Mouse (Mus musculus) CH12.LX (cell line): ENCODE results near the gene Fat3. TPM values are rescaled to one million over a fixed set of nuclear protein-coding genes. Genes with fewer than 3 reads are reported as not detected.

Experiments
- DNase-seq: peaks from one replicate; pipeline ENCODE4 v3.0.0-alpha.2; 2013; ENCODE audit errors: extremely low read depth
- H3K27ac ChIP-seq: 2 replicates; pipeline ENCODE4 v1.5.1; 2012; ENCODE audit warnings: low read depth, mild to moderate bottlenecking, control low read depth, moderate library complexity; ENCODE audit not compliant: insufficient read depth
- H3K27me3 ChIP-seq: replicated peaks from 2 replicates; pipeline ENCODE3; 2012; ENCODE audit warnings: inconsistent platforms
- H3K36me3 ChIP-seq, 2 experiments: replicated peaks in 1 of 2; 2 replicates each; pipeline versions ENCODE3 to v1.6.1; 2012; ENCODE audit warnings: inconsistent platforms in 1 of 2, low read length in 1 of 2, mild to moderate bottlenecking in 1 of 2, mixed read lengths in 1 of 2, moderate library complexity in 1 of 2; ENCODE audit not compliant: control insufficient read depth in 1 of 2, insufficient read depth in 1 of 2
- H3K4me1 ChIP-seq, 2 experiments: 2 replicates each; pipeline ENCODE4 v1.6.1; 2012; ENCODE audit warnings: inconsistent platforms in 1 of 2, moderate library complexity in 1 of 2; ENCODE audit not compliant: insufficient read depth in 2 of 2, control insufficient read depth in 1 of 2
- H3K4me2 ChIP-seq: 2 replicates; pipeline ENCODE4 v1.6.1; 2012; ENCODE audit warnings: low read depth, mild to moderate bottlenecking, control low read depth; ENCODE audit not compliant: poor library complexity, insufficient read depth, severe bottlenecking
- H3K4me3 ChIP-seq, 3 experiments: fragments of 150-350 bp in 1 of 3; sonication (generic) in 1 of 3; replicated peaks in 1 of 3; 2 replicates each; pipeline versions ENCODE3 to v1.5.1; 2011 to 2012; ENCODE audit warnings: low read depth in 2 of 3, low read length in 2 of 3, mild to moderate bottlenecking in 2 of 3, moderate library complexity in 2 of 3, control low read depth in 1 of 3, improper control_type of control experiment in 1 of 3, inconsistent platforms in 1 of 3, mixed read lengths in 1 of 3; ENCODE audit not compliant: poor library complexity in 1 of 3
- H3K79me2 ChIP-seq: replicated peaks from 2 replicates; pipeline ENCODE4 v1.6.1; 2012; ENCODE audit warnings: mild to moderate bottlenecking, moderate library complexity; ENCODE audit not compliant: control insufficient read depth, poor library complexity, insufficient read depth, severe bottlenecking; ENCODE audit errors: extremely low read depth
- H3K9ac ChIP-seq: 2 replicates; pipeline ENCODE4 v1.6.1; 2012; ENCODE audit warnings: low read depth, mild to moderate bottlenecking, control low read depth, moderate library complexity; ENCODE audit not compliant: insufficient read depth
- H3K9me3 ChIP-seq: replicated peaks from 2 replicates; pipeline ENCODE3; 2012; ENCODE audit warnings: low read length, inconsistent platforms, mixed read lengths
- CHD2 ChIP-seq: IDR thresholded peaks from 2 replicates; pipeline ENCODE4 v1.6.1; 2011; ENCODE audit warnings: low read length, improper control_type of control experiment
- CTCF ChIP-seq, 2 experiments: IDR thresholded peaks in 1 of 2; conservative IDR thresholded peaks in 1 of 2; 2 replicates each; pipeline ENCODE4 v1.5.1; 2011 to 2012; ENCODE audit warnings: low read depth in 2 of 2, low read length in 2 of 2, improper control_type of control experiment in 1 of 2, inconsistent platforms in 1 of 2, mild to moderate bottlenecking in 1 of 2, moderate library complexity in 1 of 2
- E2F4 ChIP-seq: IDR thresholded peaks from 2 replicates; pipeline ENCODE4 v1.6.1; 2011; ENCODE audit warnings: low read depth, low read length, improper control_type of control experiment; ENCODE audit not compliant: insufficient replicate concordance
- ETS1 ChIP-seq: conservative IDR thresholded peaks from 2 replicates; pipeline ENCODE4 v1.6.1; 2012; ENCODE audit warnings: low read depth, mild to moderate bottlenecking, inconsistent platforms, low read length, improper control_type of control experiment, moderate library complexity
- GABPA ChIP-seq: IDR thresholded peaks from 2 replicates; pipeline ENCODE4 v1.6.1; 2012; ENCODE audit warnings: low read depth, low read length, improper control_type of control experiment, inconsistent platforms; ENCODE audit not compliant: insufficient replicate concordance
- HCFC1 ChIP-seq: IDR thresholded peaks from 2 replicates; pipeline ENCODE4 v1.6.1; 2012; ENCODE audit warnings: low read depth, mild to moderate bottlenecking, inconsistent platforms, low read length, improper control_type of control experiment
- IRF4 ChIP-seq: IDR thresholded peaks from 2 replicates; pipeline ENCODE4 v1.6.1; 2014; ENCODE audit warnings: low read depth, mild to moderate bottlenecking, inconsistent platforms, low read length, improper control_type of control experiment
- JUN ChIP-seq: IDR thresholded peaks from 2 replicates; pipeline ENCODE4 v1.6.1; 2011; ENCODE audit warnings: low read depth, mild to moderate bottlenecking, low read length, improper control_type of control experiment, moderate library complexity; ENCODE audit not compliant: insufficient read depth
- MAFK ChIP-seq: IDR thresholded peaks from 2 replicates; pipeline ENCODE4 v1.6.1; 2011; ENCODE audit warnings: low read length, improper control_type of control experiment; ENCODE audit not compliant: insufficient replicate concordance
- MAZ ChIP-seq: IDR thresholded peaks from 2 replicates; pipeline ENCODE4 v1.6.1; 2012; ENCODE audit warnings: low read depth, mild to moderate bottlenecking, inconsistent platforms, low read length, improper control_type of control experiment, moderate library complexity
- MXI1 ChIP-seq: IDR thresholded peaks from 2 replicates; pipeline ENCODE4 v1.6.1; 2011; ENCODE audit warnings: mild to moderate bottlenecking, low read depth, low read length, improper control_type of control experiment
- NELFE ChIP-seq: IDR thresholded peaks from 2 replicates; pipeline ENCODE4 v1.6.1; 2011; ENCODE audit warnings: low read depth, low read length, improper control_type of control experiment
- NRF1 ChIP-seq: IDR thresholded peaks from 2 replicates; pipeline ENCODE4 v1.6.1; 2014; ENCODE audit warnings: low read depth, mild to moderate bottlenecking, inconsistent platforms, low read length, improper control_type of control experiment, moderate library complexity
- PAX5 ChIP-seq: IDR thresholded peaks from 2 replicates; pipeline ENCODE4 v1.6.1; 2012; ENCODE audit warnings: low read length, inconsistent platforms, mixed read lengths
- POLR2AphosphoS2 ChIP-seq: IDR thresholded peaks from 2 replicates; pipeline ENCODE4 v1.6.1; 2011; ENCODE audit warnings: low read depth, low read length, improper control_type of control experiment
- SIN3A ChIP-seq: IDR thresholded peaks from 2 replicates; pipeline ENCODE4 v1.6.1; 2012; ENCODE audit warnings: low read length, improper control_type of control experiment, inconsistent platforms
- SMC3 ChIP-seq: IDR thresholded peaks from 2 replicates; pipeline ENCODE4 v1.6.1; 2011; ENCODE audit warnings: low read depth, low read length, improper control_type of control experiment
- TBP ChIP-seq: conservative IDR thresholded peaks from 2 replicates; pipeline ENCODE4 v1.6.1; 2011; ENCODE audit warnings: low read depth, low read length, improper control_type of control experiment
- TCF12 ChIP-seq: IDR thresholded peaks from 2 replicates; pipeline ENCODE4 v1.6.1; 2014; ENCODE audit warnings: low read depth, mild to moderate bottlenecking, inconsistent platforms, low read length, improper control_type of control experiment
- USF1 ChIP-seq: IDR thresholded peaks from 2 replicates; pipeline ENCODE4 v1.6.1; 2014; ENCODE audit warnings: low read depth, mild to moderate bottlenecking, inconsistent platforms, low read length, improper control_type of control experiment
- USF2 ChIP-seq: conservative IDR thresholded peaks from 2 replicates; pipeline ENCODE4 v1.6.1; 2011; ENCODE audit warnings: low read depth, low read length, improper control_type of control experiment
- ZC3H11A ChIP-seq: IDR thresholded peaks from 2 replicates; pipeline ENCODE4 v1.6.1; 2012; ENCODE audit warnings: low read depth, mild to moderate bottlenecking, inconsistent platforms, low read length, improper control_type of control experiment
- ZKSCAN1 ChIP-seq: IDR thresholded peaks from 2 replicates; pipeline ENCODE4 v1.6.1; 2012; ENCODE audit warnings: low read depth, inconsistent platforms, low read length, improper control_type of control experiment, borderline replicate concordance
- ZMIZ1 ChIP-seq: IDR thresholded peaks from 2 replicates; pipeline ENCODE4 v1.6.1; 2012; ENCODE audit warnings: low read depth, mild to moderate bottlenecking, inconsistent platforms, low read length, improper control_type of control experiment
- ZNF384 ChIP-seq: IDR thresholded peaks from 2 replicates; pipeline ENCODE4 v1.6.1; 2012; ENCODE audit warnings: low read depth, low read length, improper control_type of control experiment, inconsistent platforms
- dilution Hi-C: fragments of 300-500 bp; cut with MboI; formaldehyde crosslinking; loops from 2 replicates; pipeline ENCODE4 v1.14.3; 2020; ENCODE audit warnings: low sequenced_read_pairs; ENCODE audit not compliant: extremely low pct_unique_long_range_greater_than_20kb, extremely low pct_ligation_motif_present
- in situ Hi-C: fragments of 300-500 bp; cut with MboI; formaldehyde crosslinking; loops from 3 replicates; pipeline ENCODE4 v1.14.3; 2019; ENCODE audit warnings: low sequenced_read_pairs, low pct_ligation_motif_present, low pct_unique_long_range_greater_than_20kb, mixed read lengths
- polyA plus RNA-seq: library from polyadenylated mRNA; unstranded; fragments of >175 nt; gene quantifications from 2 replicates; pipeline ENCODE4 v1.2.1, GENCODE M21; 2012; ENCODE audit warnings: low read depth; ENCODE audit not compliant: insufficient read length
- total RNA-seq, 2 experiments: library from RNA; depleted of rRNA; stranded (reverse); fragments of 300-350 nt in 1 of 2; fragments of >200 nt in 1 of 2; gene quantifications; 2 replicates each; pipeline ENCODE4 v1.2.3; 2012 to 2014

The Fat3 gene
- total and polyA plus RNA-seq, 3 experiments = 0.03 to 0.07 TPM; not detected in 1

GRCm38 (mm10) chr9:15916600-15916999 lies 584.5 kb downstream of the Fat3 start:
- H3K4me1 ChIP-seq = peaks cover 0 to 6% of the 10 kb centered on the region in 2 experiments; a peak in 1 of 4 replicates
- no peaks in the 10 kb centered on the region for H3K9me3 ChIP-seq
- H3K9ac ChIP-seq = no peak overlapping the region
- DNase-seq = no peak
- H3K4me2 ChIP-seq = no peak overlapping the region
- H3K27ac ChIP-seq = no peak overlapping the region
- no peaks in the 10 kb centered on the region for H3K79me2 ChIP-seq
- no peak for TF ChIP-seq ZMIZ1
- TF ChIP-seq POLR2AphosphoS2 = no peak
- dilution Hi-C loops = no loop called here
- H3K27me3 ChIP-seq = no peaks in the 10 kb centered on the region
- H3K4me3 ChIP-seq = no peak overlapping the region
- H3K36me3 ChIP-seq = no peaks in the 10 kb centered on the region
- in situ Hi-C loops = no loop called here

DNA sequence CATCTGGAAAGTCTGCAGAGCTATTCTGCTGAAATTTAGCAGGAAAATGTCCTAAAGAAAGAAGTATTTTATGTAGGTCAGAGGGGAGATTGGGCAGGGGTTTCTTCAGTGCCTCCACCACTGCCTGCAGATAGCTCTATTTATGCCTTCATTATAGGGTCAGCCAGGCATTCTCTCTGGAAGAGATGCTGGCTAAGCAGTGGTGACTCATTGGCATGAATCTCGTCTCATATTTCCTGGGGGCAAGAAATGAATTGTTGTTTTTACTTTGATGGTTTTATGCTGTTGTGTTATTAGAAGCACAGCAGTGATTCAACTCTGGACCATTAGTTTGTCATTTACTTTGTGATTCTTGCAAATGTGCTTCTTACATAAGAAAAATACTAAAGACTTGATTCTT lies 588.4 kb downstream of the Fat3 start:
- Histone ChIP-seq H3K36me3 (no peaks in the 10 kb centered on the region), H3K4me3 (no peak overlapping the region), H3K27ac (no peak overlapping the region), H3K9ac (no peak overlapping the region), H3K4me1 (peaks cover 0 to 6% of the 10 kb centered on the region in 2 experiments; a peak in 1 of 4 replicates), H3K4me2 (no peak overlapping the region), H3K9me3 (no peaks in the 10 kb centered on the region), H3K79me2 (no peaks in the 10 kb centered on the region), H3K27me3 (no peaks in the 10 kb centered on the region)
- in situ Hi-C loops = no loop called here
- dilution Hi-C loops = no loop called here
- TF ChIP-seq NELFE (no peak), CTCF (conservative IDR thresholded peaks at IDR 0.05 in 1 of 2, IDR thresholded peaks at IDR 0.05 in 1 of 2; ENCODE audit: low read depth in 2 of 2, low read length in 2 of 2) (no peak), SMC3 (no peak), ZC3H11A (no peak), TCF12 (no peak), MXI1 (no peak), GABPA (no peak), SIN3A (no peak)
- no peak for DNase-seq

DNA sequence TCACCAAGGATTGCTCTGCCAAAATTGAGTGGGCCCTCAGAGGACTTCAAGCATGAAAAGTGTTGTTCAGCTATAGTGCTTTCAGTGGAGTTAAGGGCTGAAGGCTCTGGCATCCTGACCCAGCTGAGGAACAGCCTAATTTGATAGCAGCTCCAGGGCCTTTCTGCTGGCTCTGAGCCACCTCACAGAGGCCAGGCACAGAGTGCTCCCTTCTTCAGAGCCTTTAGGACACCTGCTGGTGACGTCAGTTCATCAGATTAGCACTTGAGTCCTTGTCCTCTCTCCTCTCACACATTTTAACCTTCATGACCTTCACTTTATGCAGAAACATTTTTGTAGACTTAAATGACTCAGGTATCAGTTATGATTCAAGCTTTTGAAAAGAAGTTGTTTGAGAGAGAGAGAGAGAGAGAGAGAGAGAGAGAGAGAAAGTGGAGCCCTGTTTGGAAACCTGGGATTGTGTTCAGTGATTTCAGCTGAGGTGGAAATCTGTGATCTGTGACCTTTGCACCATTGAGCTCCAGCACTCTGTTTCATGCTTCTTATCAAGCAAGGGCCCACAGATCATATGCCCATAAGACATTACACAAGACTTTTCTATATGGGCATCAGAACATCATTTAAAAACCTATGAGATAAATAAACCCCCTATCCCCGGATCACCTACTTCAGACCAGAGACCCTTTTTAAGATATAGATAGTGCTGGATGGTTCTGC lies 591.5 kb downstream of the Fat3 start:
- in situ Hi-C loops = no loop called here
- Histone ChIP-seq H3K4me2 (no peak overlapping the region), H3K27me3 (no peaks in the 10 kb centered on the region), H3K4me3 (no peak overlapping the region), H3K27ac (no peak overlapping the region), H3K9me3 (no peaks in the 10 kb centered on the region), H3K79me2 (no peaks in the 10 kb centered on the region), H3K36me3 (no peaks in the 10 kb centered on the region), H3K4me1 (peaks cover 0 to 6% of the 10 kb centered on the region in 2 experiments; a peak in 1 of 4 replicates), H3K9ac (no peak overlapping the region)
- DNase-seq = no peak
- dilution Hi-C loops = no loop called here
- no peak for TF ChIP-seq MAZ
- no peak for TF ChIP-seq HCFC1
- TF ChIP-seq NRF1 = no peak
- no peak for TF ChIP-seq TCF12
- TF ChIP-seq ETS1 = no peak
- no peak for TF ChIP-seq PAX5
- TF ChIP-seq GABPA = no peak
- no peak for TF ChIP-seq IRF4
- no peak for TF ChIP-seq E2F4
- no peak for TF ChIP-seq CHD2
- TF ChIP-seq USF1 = no peak
- no peak for TF ChIP-seq TBP
- no peak for TF ChIP-seq MAFK
- TF ChIP-seq ZC3H11A = no peak
- TF ChIP-seq MXI1 = no peak
- TF ChIP-seq ZNF384 = no peak
- TF ChIP-seq USF2 = no peak
- TF ChIP-seq ZKSCAN1 = no peak
- TF ChIP-seq ZMIZ1 = no peak
- TF ChIP-seq JUN = no peak
